Mouse (Mus musculus): Measurements from ENCODE around the gene Slc25a12. TPM values are rescaled to one million over a fixed set of nuclear protein-coding genes. Genes with fewer than 3 reads are reported as not detected.
"Not testable (repeated sequence)": the region's sequence is repeated elsewhere in the genome, so short reads cannot be mapped to it uniquely, and the experiment has no call there.

Slc25a12 gene
- total and polyA plus RNA-seq, 2 experiments: 13.6 to 13.7 TPM

- no peaks in the 10 kb centered on the region for H3K79me2 ChIP-seq (ENCODE audit: control insufficient read depth, insufficient read depth, low read length)
- H3K36me3 ChIP-seq (ENCODE audit: control insufficient read depth, insufficient read depth, low read length): no peaks in the 10 kb centered on the region
- H3K4me3 ChIP-seq (ENCODE audit: insufficient read depth, low read depth, low read length): no peak overlapping the region
- no peak overlapping the region for H3K27ac ChIP-seq (replicated peaks; ENCODE audit: insufficient read depth, low read depth, low read length)
- H3K27me3 ChIP-seq (ENCODE audit: control insufficient read depth, insufficient read depth, low read length): no peaks in the 10 kb centered on the region
- DNase-seq (ENCODE audit: extremely low read depth, low read depth, low spot score): no peak
- WGBS: 41% methylated on average over 11 of the region's 11 CpGs
- TF ChIP-seq POLR2A (IDR thresholded peaks at IDR 0.05; ENCODE audit: extremely low read depth, insufficient read depth, low read length) (no peak), CTCF (IDR thresholded peaks at IDR 0.05; ENCODE audit: low read depth, low read length) (no peak)
- H3K9ac ChIP-seq (ENCODE audit: low read depth, low read length): no peak overlapping the region
- no peaks in the 10 kb centered on the region for H3K4me1 ChIP-seq (ENCODE audit: control insufficient read depth, insufficient read depth, low read length)
These were observed 16.3 kb upstream of the Slc25a12 start for GRCm38 (mm10) chr2:71383890-71384289.

GRCm38 (mm10) chr2:71381962-71382361 lies 14.4 kb upstream of the Slc25a12 start:
- no peak for DNase-seq (ENCODE audit: extremely low read depth, low read depth, low spot score)
- 71% methylated on average over 4 of the region's 4 CpGs for WGBS
- TF ChIP-seq POLR2A (IDR thresholded peaks at IDR 0.05; ENCODE audit: extremely low read depth, insufficient read depth, low read length) (no peak), CTCF (IDR thresholded peaks at IDR 0.05; ENCODE audit: low read depth, low read length) (no peak)
- Histone ChIP-seq H3K36me3 (ENCODE audit: control insufficient read depth, insufficient read depth, low read length) (no peaks in the 10 kb centered on the region), H3K27ac (replicated peaks; ENCODE audit: insufficient read depth, low read depth, low read length) (no peak overlapping the region), H3K9ac (ENCODE audit: low read depth, low read length) (no peak overlapping the region), H3K79me2 (ENCODE audit: control insufficient read depth, insufficient read depth, low read length) (no peaks in the 10 kb centered on the region), H3K4me3 (ENCODE audit: insufficient read depth, low read depth, low read length) (no peak overlapping the region), H3K27me3 (ENCODE audit: control insufficient read depth, insufficient read depth, low read length) (no peaks in the 10 kb centered on the region), H3K4me1 (ENCODE audit: control insufficient read depth, insufficient read depth, low read length) (no peaks in the 10 kb centered on the region)

GRCm38 (mm10) chr2:71377426-71377825 lies 9.9 kb upstream of the Slc25a12 start:
- TF ChIP-seq POLR2A (IDR thresholded peaks at IDR 0.05; ENCODE audit: extremely low read depth, insufficient read depth, low read length): no peak
- TF ChIP-seq CTCF (IDR thresholded peaks at IDR 0.05; ENCODE audit: low read depth, low read length): no peak
- no peak overlapping the region for H3K4me3 ChIP-seq (ENCODE audit: insufficient read depth, low read depth, low read length)
- no peaks in the 10 kb centered on the region for H3K79me2 ChIP-seq (ENCODE audit: control insufficient read depth, insufficient read depth, low read length)
- no peaks in the 10 kb centered on the region for H3K4me1 ChIP-seq (ENCODE audit: control insufficient read depth, insufficient read depth, low read length)
- H3K36me3 ChIP-seq (ENCODE audit: control insufficient read depth, insufficient read depth, low read length): no peaks in the 10 kb centered on the region
- H3K27me3 ChIP-seq (ENCODE audit: control insufficient read depth, insufficient read depth, low read length): no peaks in the 10 kb centered on the region
- DNase-seq (ENCODE audit: extremely low read depth, low read depth, low spot score): no peak
- WGBS: 85% methylated on average over 5 of the region's 5 CpGs
- no peak overlapping the region for H3K9ac ChIP-seq (ENCODE audit: low read depth, low read length)
- no peak overlapping the region for H3K27ac ChIP-seq (replicated peaks; ENCODE audit: insufficient read depth, low read depth, low read length)

- no peaks in the 10 kb centered on the region for H3K27me3 ChIP-seq (ENCODE audit: control insufficient read depth, insufficient read depth, low read length)
- TF ChIP-seq POLR2A (IDR thresholded peaks at IDR 0.05; ENCODE audit: extremely low read depth, insufficient read depth, low read length) (no peak), CTCF (IDR thresholded peaks at IDR 0.05; ENCODE audit: low read depth, low read length) (no peak)
- H3K36me3 ChIP-seq (ENCODE audit: control insufficient read depth, insufficient read depth, low read length): no peaks in the 10 kb centered on the region
- H3K4me3 ChIP-seq (ENCODE audit: insufficient read depth, low read depth, low read length): no peak overlapping the region; the same call in 1 of the 2 replicates
- DNase-seq (ENCODE audit: extremely low read depth, low read depth, low spot score): peak; percentile 49
- H3K4me1 ChIP-seq (ENCODE audit: control insufficient read depth, insufficient read depth, low read length): no peaks in the 10 kb centered on the region
- 46% methylated on average over 11 of the region's 11 CpGs for WGBS
- H3K27ac ChIP-seq (replicated peaks; ENCODE audit: insufficient read depth, low read depth, low read length): no peak overlapping the region
- H3K79me2 ChIP-seq (ENCODE audit: control insufficient read depth, insufficient read depth, low read length): no peaks in the 10 kb centered on the region
- H3K9ac ChIP-seq (ENCODE audit: low read depth, low read length): no peak overlapping the region
These were observed 8.9 kb upstream of the Slc25a12 start for GRCm38 (mm10) chr2:71376433-71376906.

GRCm38 (mm10) chr2:71374275-71375155 lies 7.0 kb upstream of the Slc25a12 start:
- Histone ChIP-seq H3K36me3 (ENCODE audit: control insufficient read depth, insufficient read depth, low read length) (no peaks in the 10 kb centered on the region), H3K27ac (replicated peaks; ENCODE audit: insufficient read depth, low read depth, low read length) (no peak overlapping the region), H3K79me2 (ENCODE audit: control insufficient read depth, insufficient read depth, low read length) (no peaks in the 10 kb centered on the region), H3K4me1 (ENCODE audit: control insufficient read depth, insufficient read depth, low read length) (no peaks in the 10 kb centered on the region), H3K27me3 (ENCODE audit: control insufficient read depth, insufficient read depth, low read length) (no peaks in the 10 kb centered on the region), H3K9ac (ENCODE audit: low read depth, low read length) (no peak overlapping the region), H3K4me3 (ENCODE audit: insufficient read depth, low read depth, low read length) (no peak overlapping the region)
- TF ChIP-seq POLR2A (IDR thresholded peaks at IDR 0.05; ENCODE audit: extremely low read depth, insufficient read depth, low read length) (no peak), CTCF (IDR thresholded peaks at IDR 0.05; ENCODE audit: low read depth, low read length) (no peak)
- DNase-seq (ENCODE audit: extremely low read depth, low read depth, low spot score): no peak
- WGBS: 67% methylated on average over 8 of the region's 8 CpGs

GRCm38 (mm10) chr2:71372261-71372660 lies 4.7 kb upstream of the Slc25a12 start:
- H3K4me3 ChIP-seq (ENCODE audit: insufficient read depth, low read depth, low read length); H3K36me3 ChIP-seq (ENCODE audit: control insufficient read depth, insufficient read depth, low read length); H3K79me2 ChIP-seq (ENCODE audit: control insufficient read depth, insufficient read depth, low read length); H3K9ac ChIP-seq (ENCODE audit: low read depth, low read length); H3K27ac ChIP-seq (replicated peaks; ENCODE audit: insufficient read depth, low read depth, low read length); H3K4me1 ChIP-seq (ENCODE audit: control insufficient read depth, insufficient read depth, low read length); H3K27me3 ChIP-seq (ENCODE audit: control insufficient read depth, insufficient read depth, low read length); DNase-seq (ENCODE audit: extremely low read depth, low read depth, low spot score): not testable (repeated sequence)
- WGBS: 94% methylated on average over 4 of the region's 4 CpGs
